Mouse (Mus musculus): ENCODE results near the gene Col19a1.

DNA sequence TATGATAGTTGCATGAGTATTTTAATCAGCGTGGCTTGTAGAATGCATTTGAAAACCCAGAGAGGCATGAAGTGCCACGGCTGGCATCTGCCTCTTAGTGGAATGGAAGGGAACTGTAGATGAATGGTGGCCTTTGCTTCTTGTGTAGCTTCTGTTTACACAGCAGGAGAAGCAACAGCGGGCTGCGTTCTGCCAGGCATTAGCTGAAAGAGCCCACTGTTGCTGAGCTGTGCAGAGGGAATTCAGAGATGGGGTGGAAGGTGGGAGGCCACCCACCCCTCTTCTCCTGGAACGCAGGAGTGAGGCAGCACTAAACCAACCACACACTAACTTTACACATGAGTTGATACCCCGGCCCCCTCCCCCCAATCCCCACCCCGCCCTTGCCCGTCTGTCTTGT lies 356.8 kb downstream of the Col19a1 start:
- no peak for TF ChIP-seq POLR2A (IDR thresholded peaks at IDR 0.05; ENCODE audit: borderline replicate concordance, insufficient read depth, low read length)
- TF ChIP-seq CTCF (IDR thresholded peaks at IDR 0.05; ENCODE audit: borderline replicate concordance, insufficient read depth, low read depth, low read length): peak; percentile 32; the same call in 1 of the 2 replicates
